Mouse (Mus musculus) heart, embryonic 14.5 days (tissue): Measurements from ENCODE around the gene Atp9a. TPM values are rescaled to one million over a fixed set of nuclear protein-coding genes. Genes with fewer than 3 reads are reported as not detected.
A peak's percentile ranks its signal among the peaks of the same experiment; 100 is the strongest.

Source experiments
- ATAC-seq: fragments of 200-750 bp; cut with Nextera tagmentation; 2 replicates; pipeline ENCODE4 v1.8.0; 2017; ENCODE audit warnings: low read depth, moderate TSS enrichment; ENCODE audit not compliant: insufficient number of reproducible peaks, insufficient read depth, low FRiP score
- H3K27ac ChIP-seq, 2 experiments: fragments of 200-500 bp in 1 of 2; fragments of 300-500 bp in 1 of 2; sonication (generic) in 1 of 2; replicated peaks in 1 of 2; 2 replicates each; pipeline ENCODE4 v1.5.1; 2012 to 2014; ENCODE audit warnings: low read depth in 2 of 2, low read length in 2 of 2, control low read depth in 1 of 2, mild to moderate bottlenecking in 1 of 2, mixed read lengths in 1 of 2; ENCODE audit not compliant: control insufficient read depth in 1 of 2, insufficient read depth in 1 of 2
- H3K27me3 ChIP-seq: fragments of 300-500 bp; sonication (generic); 2 replicates; pipeline ENCODE4 v1.6.1; 2014; ENCODE audit warnings: mild to moderate bottlenecking, low read length, control low read depth; ENCODE audit not compliant: control insufficient read depth, insufficient read depth
- H3K36me3 ChIP-seq: fragments of 300-500 bp; sonication (generic); 2 replicates; pipeline ENCODE4 v1.6.1; 2014; ENCODE audit warnings: mild to moderate bottlenecking, control low read depth, low read length, mixed read lengths; ENCODE audit not compliant: control insufficient read depth, insufficient read depth
- H3K4me1 ChIP-seq, 2 experiments: fragments of 200-500 bp in 1 of 2; fragments of 300-500 bp in 1 of 2; sonication (generic) in 1 of 2; 2 replicates each; pipeline ENCODE4 v1.6.1; 2012 to 2014; ENCODE audit warnings: low read length in 2 of 2, control low read depth in 1 of 2, mixed read lengths in 1 of 2; ENCODE audit not compliant: control insufficient read depth in 2 of 2, insufficient read depth in 2 of 2
- H3K4me2 ChIP-seq: fragments of 300-500 bp; sonication (generic); 2 replicates; pipeline ENCODE4 v1.6.1; 2014; ENCODE audit warnings: mild to moderate bottlenecking, low read length
- H3K4me3 ChIP-seq, 2 experiments: fragments of 200-500 bp in 1 of 2; fragments of 300-500 bp in 1 of 2; sonication (generic) in 1 of 2; 2 replicates each; pipeline ENCODE4 v1.5.1; 2012 to 2014; ENCODE audit warnings: low read length in 2 of 2, mild to moderate bottlenecking in 2 of 2, control low read depth in 1 of 2, low read depth in 1 of 2, moderate library complexity in 1 of 2; ENCODE audit not compliant: control insufficient read depth in 1 of 2, insufficient read depth in 1 of 2
- H3K9ac ChIP-seq: fragments of 300-500 bp; sonication (generic); 2 replicates; pipeline ENCODE4 v1.6.1; 2014; ENCODE audit warnings: mild to moderate bottlenecking, low read length
- H3K9me3 ChIP-seq: fragments of 300-500 bp; sonication (generic); 2 replicates; pipeline ENCODE4 v1.6.1; 2016; ENCODE audit warnings: low read length, control low read depth; ENCODE audit not compliant: control insufficient read depth
- WGBS: fragments of 180-500 bp; shearing (Covaris S2); extraction: QIAGEN DNeasy Blood & Tissue Kit; methylation state at CpG from one replicate; pipeline ENCODE4 v1.1.7; 2014; 5-methylcytosine and 5-hydroxymethylcytosine counted together
- polyA plus RNA-seq: library from polyadenylated mRNA; unstranded; fragments of >200 nt; fragmentation: Nextera tagmentation; extraction: Ambion mirVana; gene quantifications from 2 replicates; pipeline ENCODE4 v1.2.1, GENCODE M21; 2014

The Atp9a gene
- polyA plus RNA-seq, 1 experiment from 2014 or later = 12.9 TPM

DNA sequence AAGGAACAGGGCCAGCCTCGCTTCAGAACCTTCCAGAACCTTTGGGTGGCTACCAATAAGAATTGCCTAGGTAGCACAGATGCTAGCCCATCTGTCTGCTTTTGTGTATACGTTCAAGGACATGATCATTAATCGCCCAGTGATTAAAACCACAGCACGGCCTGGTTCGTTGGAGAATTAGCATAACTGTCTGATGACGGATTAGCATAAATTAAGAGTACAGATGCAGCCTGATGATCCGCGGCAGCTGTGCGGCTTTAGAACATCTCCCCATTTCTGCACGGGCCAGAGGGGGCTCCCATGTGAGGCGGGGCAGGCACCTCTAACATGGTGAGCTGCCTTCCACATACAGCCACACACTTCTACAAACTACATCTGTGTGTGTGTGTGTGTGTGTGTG is 100.0 kb downstream of the Atp9a start:
- no peaks in the 10 kb centered on the region for H3K9me3 ChIP-seq
- no peaks in the 10 kb centered on the region for H3K4me1 ChIP-seq
- no peak overlapping the region for H3K9ac ChIP-seq
- H3K4me3 ChIP-seq = no peak overlapping the region
- H3K27ac ChIP-seq = no peak overlapping the region
- peaks cover 30% of the 10 kb centered on the region for H3K36me3 ChIP-seq
- WGBS = 89% methylated on average over 11 of the region's 11 CpGs
- ATAC-seq = no peak
- peaks cover 30% of the 10 kb centered on the region for H3K27me3 ChIP-seq
- H3K4me2 ChIP-seq = no peak overlapping the region

DNA sequence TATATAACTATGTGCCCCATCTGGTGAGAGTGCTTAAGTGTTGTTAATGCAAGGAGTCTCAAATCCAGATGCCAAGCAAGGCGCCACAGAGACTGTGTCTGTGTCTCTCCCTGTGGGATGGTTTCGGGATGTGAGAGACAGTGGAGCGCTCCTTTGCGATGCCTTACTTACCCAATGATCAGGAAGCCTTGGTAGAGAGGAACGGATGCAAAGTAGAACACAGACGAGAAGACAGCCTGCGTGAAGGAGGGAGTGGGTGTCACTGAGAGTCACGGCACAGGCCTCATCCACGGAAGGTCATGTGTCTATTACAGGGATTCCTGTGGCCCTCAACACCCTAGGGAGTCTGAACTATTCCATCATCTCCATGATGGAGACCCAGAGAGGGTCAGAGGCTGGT is 101.7 kb downstream of the Atp9a start:
- whole genome bisulfite sequencing = 94% methylated on average over 9 of the region's 9 CpGs
- H3K9me3 ChIP-seq = no peaks in the 10 kb centered on the region
- no peak overlapping the region for H3K9ac ChIP-seq
- peaks cover 0 to 3% of the 10 kb centered on the region in 2 experiments; a peak in 1 of 4 replicates for H3K4me1 ChIP-seq
- no peak overlapping the region for H3K4me2 ChIP-seq
- no peak for ATAC-seq
- H3K27ac ChIP-seq = no peak overlapping the region
- peaks cover 47% of the 10 kb centered on the region for H3K27me3 ChIP-seq
- H3K36me3 ChIP-seq = peaks cover 31% of the 10 kb centered on the region
- H3K4me3 ChIP-seq = no peak overlapping the region

DNA sequence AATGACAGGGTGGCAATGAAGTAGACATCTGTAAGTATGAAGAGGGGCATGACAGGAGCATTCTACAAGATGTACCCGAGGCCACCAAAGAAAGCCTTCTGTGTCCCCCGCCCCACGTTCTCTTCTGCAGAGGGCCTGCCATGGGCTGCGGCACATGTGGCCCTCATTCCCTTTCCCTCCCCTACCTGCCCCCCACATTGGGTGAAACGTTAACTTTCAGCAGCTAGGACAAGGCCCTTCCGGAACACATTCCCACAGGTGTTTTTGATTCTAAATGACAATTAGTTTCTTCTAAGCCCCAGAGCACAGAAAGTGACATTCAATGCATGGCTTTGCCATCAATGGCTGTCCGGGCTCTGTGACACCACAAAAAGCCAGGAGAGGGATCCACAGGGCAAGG is 107.3 kb downstream of the Atp9a start:
- no peak overlapping the region for H3K4me2 ChIP-seq
- H3K27me3 ChIP-seq = peaks cover 57% of the 10 kb centered on the region
- H3K4me3 ChIP-seq = no peak overlapping the region
- H3K9ac ChIP-seq = no peak overlapping the region
- H3K36me3 ChIP-seq = peaks cover 10% of the 10 kb centered on the region; the same call in 1 of the 2 replicates
- WGBS = 65% methylated on average over 7 of the region's 7 CpGs
- ATAC-seq = no peak
- H3K27ac ChIP-seq = no peak overlapping the region
- H3K4me1 ChIP-seq = peaks cover 23 to 26% of the 10 kb centered on the region in 2 experiments
- H3K9me3 ChIP-seq = no peaks in the 10 kb centered on the region

DNA sequence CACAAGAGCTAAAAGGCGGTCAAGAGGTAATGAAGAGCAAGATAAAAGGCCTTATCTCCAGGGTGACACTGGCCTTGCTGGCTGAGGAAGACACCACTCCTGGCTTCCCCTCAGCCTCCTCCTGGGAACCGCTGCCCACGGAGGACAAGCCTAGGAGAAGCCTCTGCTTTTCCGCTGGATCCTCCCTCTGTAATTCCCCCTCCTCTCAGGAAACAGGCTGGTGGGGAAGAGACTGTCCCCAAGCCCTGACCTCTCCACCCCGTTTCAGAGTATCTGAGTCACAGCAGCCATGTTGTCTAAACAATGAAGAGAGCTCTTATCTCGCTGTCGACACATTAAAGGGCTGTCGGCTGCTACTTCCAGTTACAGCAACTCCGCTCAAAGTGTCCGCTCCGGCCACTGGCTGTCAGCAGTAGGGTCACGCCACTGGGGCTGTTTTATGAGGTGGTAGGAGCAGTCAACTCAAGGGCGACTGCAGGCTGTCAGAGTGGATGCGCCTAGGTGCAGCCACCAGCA is 108.8 kb downstream of the Atp9a start:
- Histone ChIP-seq H3K9ac (peak overlapping the region; percentile 27; the same call in 1 of the 2 replicates), H3K4me2 (peak overlapping the region; percentile 43), H3K27me3 (peaks cover 49% of the 10 kb centered on the region)

DNA sequence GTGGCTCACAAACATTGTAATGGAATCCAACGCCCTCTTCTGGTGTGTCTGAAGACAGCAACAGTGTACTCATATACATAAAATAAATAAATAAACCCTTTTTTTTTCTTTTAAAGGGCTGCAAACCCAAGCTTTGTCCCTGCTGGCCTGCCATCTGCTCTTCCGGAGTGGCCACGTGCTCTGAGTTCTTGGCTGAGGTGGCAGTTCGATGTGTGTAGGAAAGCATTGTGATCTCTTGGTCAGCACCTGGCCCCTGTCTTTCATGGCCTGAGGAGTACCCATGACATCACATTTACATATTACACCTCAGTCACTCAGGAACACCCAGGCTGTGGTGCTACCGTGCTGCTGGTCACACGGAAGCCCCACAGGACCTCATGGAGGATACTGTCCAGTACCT is 109.7 kb downstream of the Atp9a start:
- 52% methylated on average over 6 of the region's 6 CpGs for WGBS
- Histone ChIP-seq H3K36me3 (peaks cover 3% of the 10 kb centered on the region; the same call in 1 of the 2 replicates), H3K27ac (no peak overlapping the region), H3K9ac (no peak overlapping the region), H3K4me2 (0 out of 2 replicates have a peak overlapping the region, but pooled peaks have one; percentile 43), H3K4me1 (peaks cover 25 to 31% of the 10 kb centered on the region in 2 experiments), H3K4me3 (no peak overlapping the region), H3K27me3 (peaks cover 45% of the 10 kb centered on the region), H3K9me3 (no peaks in the 10 kb centered on the region)
- no peak for ATAC-seq

More for the DNA sequence above, 108.8 kb downstream of the Atp9a start:
- ATAC-seq = peak; percentile 70
- no peaks in the 10 kb centered on the region for H3K9me3 ChIP-seq
- 2% methylated on average over 14 of the region's 14 CpGs for WGBS
- H3K4me1 ChIP-seq = peaks cover 25 to 30% of the 10 kb centered on the region in 2 experiments
- peaks cover 7% of the 10 kb centered on the region; the same call in 1 of the 2 replicates for H3K36me3 ChIP-seq
- peak overlapping the region; percentile 18 to 64; a peak in 3 of 4 replicates for H3K27ac ChIP-seq
- no peak overlapping the region for H3K4me3 ChIP-seq

DNA sequence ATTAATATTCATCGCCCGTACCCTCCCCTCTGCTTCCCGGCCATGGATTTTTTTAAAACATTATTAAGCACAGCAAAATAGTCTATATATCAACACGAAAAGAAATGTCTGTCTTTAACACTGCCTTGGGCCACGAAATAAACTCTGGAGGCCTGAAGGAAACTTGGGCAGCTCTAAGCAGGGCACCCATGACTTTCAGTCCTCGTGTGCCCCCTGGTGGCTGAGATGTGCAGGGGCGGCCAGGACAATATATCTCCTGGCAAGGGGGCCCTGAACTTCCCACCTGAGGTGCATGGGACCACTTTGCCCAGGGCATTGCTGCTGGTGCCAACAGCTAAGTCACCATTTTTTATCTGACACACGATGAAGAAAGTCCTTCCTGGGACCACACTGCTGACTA is 113.4 kb downstream of the Atp9a start:
- H3K4me2 ChIP-seq = no peak overlapping the region
- 30% methylated on average over 8 of the region's 8 CpGs for WGBS
- H3K9me3 ChIP-seq = peaks cover 7% of the 10 kb centered on the region
- H3K36me3 ChIP-seq = no peaks in the 10 kb centered on the region
- H3K27ac ChIP-seq = no peak overlapping the region
- peaks cover 14 to 18% of the 10 kb centered on the region in 2 experiments for H3K4me1 ChIP-seq
- H3K9ac ChIP-seq = no peak overlapping the region
- no peak overlapping the region for H3K4me3 ChIP-seq
- H3K27me3 ChIP-seq = peaks cover 19% of the 10 kb centered on the region
- no peak for ATAC-seq

DNA sequence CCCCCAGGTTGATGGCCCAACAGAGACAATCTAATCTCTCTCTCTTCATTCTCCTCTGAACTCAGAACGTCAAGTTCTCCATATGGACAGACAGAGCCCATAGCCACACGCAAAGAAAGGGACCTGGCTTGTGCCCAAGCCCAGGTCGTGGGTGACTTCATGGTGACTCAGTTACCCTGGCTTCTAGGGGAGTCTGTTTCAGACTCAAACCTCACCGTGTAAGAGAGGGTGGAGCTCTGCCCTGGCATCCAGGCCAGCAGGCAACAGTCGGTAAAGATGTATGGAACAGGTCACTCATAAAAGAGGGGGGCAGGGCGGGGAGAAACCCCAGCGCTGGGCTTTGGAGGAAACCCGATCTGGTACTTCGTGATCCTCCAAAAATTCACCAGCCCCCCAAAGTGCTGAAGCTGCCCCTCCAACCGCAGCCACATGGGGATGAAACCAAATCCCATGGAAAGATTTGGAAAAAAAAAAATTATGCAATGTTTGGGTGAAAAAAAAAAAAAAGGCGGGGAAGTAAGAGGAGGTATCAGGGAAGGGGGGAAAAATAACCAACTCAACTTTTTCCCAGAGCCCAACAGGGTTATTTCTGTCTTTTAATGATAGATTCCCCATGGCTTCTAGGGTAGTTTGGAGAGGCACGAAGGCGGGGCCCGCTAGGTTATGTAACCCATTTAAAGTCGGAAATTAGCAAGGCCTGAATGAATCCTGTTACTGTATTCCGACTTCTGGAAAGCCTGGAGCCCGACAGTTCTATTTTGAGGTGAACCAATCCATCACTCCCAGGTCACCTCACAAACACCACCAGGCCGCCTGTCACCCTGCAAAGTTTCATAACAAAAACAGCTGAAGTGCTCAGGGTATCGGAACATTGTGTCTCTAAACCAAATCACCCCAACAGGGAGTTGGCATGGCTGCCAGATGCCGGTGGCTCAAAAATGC is 114.1 kb downstream of the Atp9a start:
- no peak for ATAC-seq
- H3K27me3 ChIP-seq = peaks cover 19% of the 10 kb centered on the region
- H3K4me2 ChIP-seq = no peak overlapping the region
- peaks cover 8 to 11% of the 10 kb centered on the region in 2 experiments for H3K4me1 ChIP-seq
- H3K36me3 ChIP-seq = no peaks in the 10 kb centered on the region
- 0 out of 2 replicates have a peak overlapping the region, but pooled peaks have one; percentile 11 for H3K9ac ChIP-seq
- H3K9me3 ChIP-seq = peaks cover 8% of the 10 kb centered on the region
- H3K27ac ChIP-seq = no peak overlapping the region
- H3K4me3 ChIP-seq = no peak overlapping the region
- WGBS = 65% methylated on average over 20 of the region's 20 CpGs
